Mouse (Mus musculus) hindbrain, embryonic 16.5 days (tissue): Measurements from ENCODE around the gene Stx1b. TPM values are rescaled to one million over a fixed set of nuclear protein-coding genes. Genes with fewer than 3 reads are reported as not detected.

Source experiments
- ATAC-seq: fragments of 200-750 bp; cut with Nextera tagmentation; 2 replicates; pipeline ENCODE4 v1.8.0; 2017; ENCODE audit warnings: moderate TSS enrichment, moderate library complexity
- H3K27ac ChIP-seq: fragments of 300-500 bp; sonication (generic); 2 replicates; pipeline ENCODE4 v1.5.1; 2014; ENCODE audit warnings: low read depth, mild to moderate bottlenecking, control low read depth, low read length, moderate library complexity
- H3K27me3 ChIP-seq: fragments of 300-500 bp; sonication (generic); replicated peaks from 2 replicates; pipeline ENCODE4 v1.6.1; 2014; ENCODE audit warnings: low read length; ENCODE audit not compliant: control insufficient read depth, insufficient read depth
- H3K36me3 ChIP-seq: fragments of 300-500 bp; sonication (generic); 2 replicates; pipeline ENCODE4 v1.6.1; 2014; ENCODE audit warnings: mild to moderate bottlenecking, low read length, moderate library complexity, mixed read lengths; ENCODE audit not compliant: control insufficient read depth, insufficient read depth
- H3K4me1 ChIP-seq: fragments of 300-500 bp; sonication (generic); 2 replicates; pipeline ENCODE4 v1.6.1; 2014; ENCODE audit warnings: low read depth, low read length; ENCODE audit not compliant: control insufficient read depth, insufficient read depth
- H3K4me2 ChIP-seq: fragments of 300-500 bp; sonication (generic); 2 replicates; pipeline ENCODE4 v1.6.1; 2014; ENCODE audit warnings: mild to moderate bottlenecking, low read length, control low read depth, moderate library complexity
- H3K4me3 ChIP-seq: fragments of 300-500 bp; sonication (generic); 2 replicates; pipeline ENCODE4 v1.5.1; 2014; ENCODE audit warnings: mild to moderate bottlenecking, low read length, control low read depth, moderate library complexity
- H3K9ac ChIP-seq: fragments of 300-500 bp; sonication (generic); 2 replicates; pipeline ENCODE4 v1.6.1; 2014; ENCODE audit warnings: low read depth, mild to moderate bottlenecking, control low read depth, low read length, moderate library complexity
- H3K9me3 ChIP-seq: fragments of 300-500 bp; sonication (generic); 2 replicates; pipeline ENCODE4 v1.6.1; 2014; ENCODE audit warnings: mild to moderate bottlenecking, low read length, moderate library complexity; ENCODE audit not compliant: control insufficient read depth
- WGBS: fragments of 180-500 bp; shearing (Covaris S2); extraction: QIAGEN DNeasy Blood & Tissue Kit; methylation state at CpG from one replicate; pipeline ENCODE4 v1.1.7; 2014; 5-methylcytosine and 5-hydroxymethylcytosine counted together
- polyA plus RNA-seq: library from polyadenylated mRNA; unstranded; fragments of >200 nt; fragmentation: Nextera tagmentation; extraction: Ambion mirVana; gene quantifications from 2 replicates; pipeline ENCODE4 v1.2.1, GENCODE M21; 2015

Gene Stx1b
- polyA plus RNA-seq, 1 experiment from 2014 or later: 76.8 TPM

- Histone ChIP-seq H3K27ac (no peak overlapping the region), H3K36me3 (peaks cover 3% of the 10 kb centered on the region; the same call in 1 of the 2 replicates), H3K4me1 (peaks cover 18% of the 10 kb centered on the region), H3K4me2 (peak overlapping the region; percentile 80; the same call in 1 of the 2 replicates), H3K27me3 (no peaks in the 10 kb centered on the region), H3K9me3 (no peaks in the 10 kb centered on the region), H3K9ac (no peak overlapping the region), H3K4me3 (no peak overlapping the region)
- ATAC-seq: no peak
- WGBS: 96% methylated on average over 3 of the region's 3 CpGs
Observed at GRCm38 (mm10) chr7:127822494-127822893, 1.9 kb downstream of the Stx1b start.

GRCm38 (mm10) chr7:127820836-127821509, 3.4 kb downstream of the Stx1b start:
- no peaks in the 10 kb centered on the region for H3K27me3 ChIP-seq
- no peak overlapping the region for H3K27ac ChIP-seq
- no peak for ATAC-seq
- H3K4me1 ChIP-seq: peaks cover 18% of the 10 kb centered on the region
- H3K9ac ChIP-seq: no peak overlapping the region
- H3K4me2 ChIP-seq: no peak overlapping the region
- H3K36me3 ChIP-seq: peaks cover 3% of the 10 kb centered on the region; the same call in 1 of the 2 replicates
- no peak overlapping the region for H3K4me3 ChIP-seq
- WGBS: 72% methylated on average over 13 of the region's 13 CpGs
- H3K9me3 ChIP-seq: no peaks in the 10 kb centered on the region

GRCm38 (mm10) chr7:127817776-127818175, 6.6 kb downstream of the Stx1b start:
- H3K36me3 ChIP-seq: peaks cover 13% of the 10 kb centered on the region
- H3K4me3 ChIP-seq: no peak overlapping the region
- no peak overlapping the region for H3K9ac ChIP-seq
- no peak overlapping the region for H3K27ac ChIP-seq
- H3K27me3 ChIP-seq: no peaks in the 10 kb centered on the region
- H3K4me1 ChIP-seq: peaks cover 3% of the 10 kb centered on the region
- H3K9me3 ChIP-seq: no peaks in the 10 kb centered on the region
- 84% methylated on average over 5 of the region's 5 CpGs for WGBS
- no peak overlapping the region for H3K4me2 ChIP-seq
- no peak for ATAC-seq

- 70% methylated on average over 7 of the region's 7 CpGs for WGBS
- no peak overlapping the region for H3K4me3 ChIP-seq
- no peaks in the 10 kb centered on the region for H3K27me3 ChIP-seq
- no peak overlapping the region for H3K27ac ChIP-seq
- no peaks in the 10 kb centered on the region; the same call in 1 of the 2 replicates for H3K4me1 ChIP-seq
- no peak overlapping the region for H3K9ac ChIP-seq
- no peaks in the 10 kb centered on the region for H3K9me3 ChIP-seq
- no peak overlapping the region for H3K4me2 ChIP-seq
- ATAC-seq: no peak
- H3K36me3 ChIP-seq: peaks cover 13% of the 10 kb centered on the region
Observed at GRCm38 (mm10) chr7:127817053-127817452, 7.3 kb downstream of the Stx1b start.

GRCm38 (mm10) chr7:127815954-127816821, 8.2 kb downstream of the Stx1b start:
- Histone ChIP-seq H3K27me3 (no peaks in the 10 kb centered on the region), H3K4me3 (no peak overlapping the region), H3K9ac (no peak overlapping the region), H3K27ac (no peak overlapping the region), H3K36me3 (peaks cover 15% of the 10 kb centered on the region), H3K4me2 (no peak overlapping the region), H3K9me3 (no peaks in the 10 kb centered on the region), H3K4me1 (no peaks in the 10 kb centered on the region)
- ATAC-seq: no peak
- WGBS: 63% methylated on average over 15 of the region's 15 CpGs

- Histone ChIP-seq H3K27me3 (no peaks in the 10 kb centered on the region), H3K4me3 (no peak overlapping the region), H3K27ac (no peak overlapping the region), H3K4me1 (no peaks in the 10 kb centered on the region), H3K9ac (no peak overlapping the region), H3K9me3 (no peaks in the 10 kb centered on the region), H3K4me2 (no peak overlapping the region), H3K36me3 (peaks cover 23% of the 10 kb centered on the region)
- WGBS: 92% methylated on average over 15 of the region's 15 CpGs
- no peak for ATAC-seq
Observed at GRCm38 (mm10) chr7:127815116-127815665, 9.2 kb downstream of the Stx1b start.

- WGBS: 76% methylated on average over 19 of the region's 19 CpGs
- ATAC-seq: no peak
- H3K4me2 ChIP-seq: no peak overlapping the region
Observed at GRCm38 (mm10) chr7:127814241-127814921, 10.0 kb downstream of the Stx1b start.

GRCm38 (mm10) chr7:127813821-127814220, 10.5 kb downstream of the Stx1b start:
- Histone ChIP-seq H3K4me2 (no peak overlapping the region), H3K27me3 (no peaks in the 10 kb centered on the region), H3K9ac (no peak overlapping the region), H3K4me3 (no peak overlapping the region), H3K27ac (no peak overlapping the region), H3K9me3 (no peaks in the 10 kb centered on the region), H3K36me3 (peaks cover 30% of the 10 kb centered on the region), H3K4me1 (no peaks in the 10 kb centered on the region)
- no peak for ATAC-seq
- 88% methylated on average over 4 of the region's 4 CpGs for WGBS

More at GRCm38 (mm10) chr7:127814241-127814921, 10.0 kb downstream of the Stx1b start:
- H3K9ac ChIP-seq: no peak overlapping the region
- no peak overlapping the region for H3K27ac ChIP-seq
- no peaks in the 10 kb centered on the region for H3K27me3 ChIP-seq
- no peaks in the 10 kb centered on the region for H3K9me3 ChIP-seq
- H3K36me3 ChIP-seq: peaks cover 27% of the 10 kb centered on the region
- H3K4me3 ChIP-seq: no peak overlapping the region
- no peaks in the 10 kb centered on the region for H3K4me1 ChIP-seq
